Mouse (Mus musculus): ENCODE data around the gene Gm47969.

The Gm47969 gene

GRCm38 (mm10) chr1:83075526-83076189 is 30.9 kb downstream of the Gm47969 start:
- ATAC-seq (ENCODE audit: low TSS enrichment): peak; percentile 32; the same call in 1 of the 2 replicates

GRCm38 (mm10) chr1:83076190-83076917 is 31.6 kb downstream of the Gm47969 start:
- peak; percentile 86 for ATAC-seq (ENCODE audit: low TSS enrichment)

- ATAC-seq (ENCODE audit: low TSS enrichment): peak; percentile 54; the same call in 1 of the 2 replicates
Observed at GRCm38 (mm10) chr1:83077016-83077415, 32.3 kb downstream of the Gm47969 start.

GRCm38 (mm10) chr1:83084790-83085189 is 40.1 kb downstream of the Gm47969 start:
- no peak for ATAC-seq (ENCODE audit: low TSS enrichment)

- ATAC-seq (ENCODE audit: low TSS enrichment): peak; percentile 59; the same call in 1 of the 2 replicates
Observed at GRCm38 (mm10) chr1:83091268-83091667, 46.5 kb downstream of the Gm47969 start.

Measured in frontal cortex, adult (tissue).